Mouse (Mus musculus): ENCODE measurements around the gene Ren1.
"Not testable (repeated sequence)": the region's sequence is repeated elsewhere in the genome, so short reads cannot be mapped to it uniquely, and the experiment has no call there.

Gene Ren1

DNA sequence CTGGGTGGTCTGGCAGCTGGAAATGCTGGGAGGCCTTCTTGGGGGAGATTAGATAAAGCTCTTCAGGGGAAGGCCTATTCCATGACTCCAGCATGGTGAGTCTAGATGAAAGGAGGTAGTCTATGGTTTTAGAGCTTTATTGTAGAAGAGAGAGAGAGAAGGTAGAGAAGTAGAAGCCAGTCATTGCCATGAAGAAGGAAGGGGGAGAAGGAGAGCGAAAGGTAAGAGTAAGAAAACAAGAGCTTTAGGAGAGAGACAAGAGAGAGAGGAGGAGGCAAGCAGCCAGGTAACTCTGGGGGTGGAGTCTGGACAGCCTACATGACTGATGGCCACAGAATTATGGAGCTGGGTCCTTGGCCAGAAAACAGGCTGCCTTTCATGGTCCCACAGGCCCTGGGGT is at the start of gene Ren1:
TSS of gene Ren1 (plus strand) at position 301 of the 400 bp plus-strand sequence.
- no peak for DNase-seq (ENCODE audit: low read depth)

DNA sequence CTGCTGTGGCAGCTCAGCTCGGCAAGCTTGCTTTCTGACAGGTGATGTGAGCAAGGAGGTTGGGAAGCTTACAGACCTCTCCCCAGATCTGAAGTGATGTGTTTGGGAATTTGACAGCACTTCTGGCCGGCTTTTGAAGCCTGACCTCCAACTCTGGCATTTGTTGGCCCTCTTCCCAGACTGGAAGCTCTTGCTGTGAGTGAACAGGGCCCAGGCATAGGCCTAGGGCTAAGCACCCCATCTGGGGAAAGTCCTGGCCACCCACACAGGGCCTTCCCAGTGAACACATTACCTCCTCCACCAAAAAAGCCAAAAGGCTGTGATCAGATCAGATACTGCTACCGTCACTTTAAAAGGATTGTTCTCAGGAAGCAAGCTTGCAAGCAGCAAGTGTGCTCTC is 47.8 kb upstream of the Ren1 start:
- DNase-seq (ENCODE audit: low read depth) = no peak

DNA sequence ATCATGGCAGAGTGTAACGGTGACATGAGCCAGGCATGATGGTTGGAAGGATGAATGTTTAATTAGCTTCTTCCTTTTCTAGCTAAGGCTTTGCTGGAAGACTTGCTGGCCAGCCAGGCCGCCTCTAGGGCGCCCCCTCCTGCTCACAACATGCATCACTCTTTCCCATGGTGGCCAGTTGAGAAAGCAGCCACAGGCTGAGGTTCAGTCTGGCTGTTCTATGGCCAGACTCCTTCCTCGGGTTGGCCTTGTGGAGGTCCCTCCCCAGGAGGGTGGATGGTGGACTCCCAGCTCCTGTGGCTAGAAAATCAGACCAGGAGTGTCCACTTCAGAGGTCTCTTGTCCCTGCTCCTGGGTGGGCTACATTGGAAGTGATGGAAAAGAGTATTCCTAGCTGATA is 43.5 kb upstream of the Ren1 start:
- DNase-seq (ENCODE audit: low read depth) = peak; percentile 53

DNA sequence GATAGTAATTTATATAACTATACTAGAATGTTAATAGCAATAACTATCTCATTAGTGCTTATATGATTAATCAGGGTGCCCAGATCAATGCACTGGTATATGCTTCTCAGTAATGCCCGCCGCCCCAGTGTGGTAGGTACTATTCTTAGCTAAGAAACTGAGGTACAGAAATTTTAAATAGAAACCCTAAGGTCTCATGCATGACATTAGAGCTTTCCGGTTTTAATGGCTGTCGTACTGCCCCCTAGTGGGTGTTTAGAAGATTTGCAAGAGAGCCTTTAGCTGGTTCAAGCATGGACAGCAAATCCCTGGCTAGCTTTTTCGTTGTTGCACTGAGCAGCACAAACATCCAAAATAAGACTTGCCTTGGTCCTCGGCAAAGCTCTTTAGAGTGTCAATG is 43.0 kb upstream of the Ren1 start:
- DNase-seq (ENCODE audit: low read depth) = peak; percentile 73

DNA sequence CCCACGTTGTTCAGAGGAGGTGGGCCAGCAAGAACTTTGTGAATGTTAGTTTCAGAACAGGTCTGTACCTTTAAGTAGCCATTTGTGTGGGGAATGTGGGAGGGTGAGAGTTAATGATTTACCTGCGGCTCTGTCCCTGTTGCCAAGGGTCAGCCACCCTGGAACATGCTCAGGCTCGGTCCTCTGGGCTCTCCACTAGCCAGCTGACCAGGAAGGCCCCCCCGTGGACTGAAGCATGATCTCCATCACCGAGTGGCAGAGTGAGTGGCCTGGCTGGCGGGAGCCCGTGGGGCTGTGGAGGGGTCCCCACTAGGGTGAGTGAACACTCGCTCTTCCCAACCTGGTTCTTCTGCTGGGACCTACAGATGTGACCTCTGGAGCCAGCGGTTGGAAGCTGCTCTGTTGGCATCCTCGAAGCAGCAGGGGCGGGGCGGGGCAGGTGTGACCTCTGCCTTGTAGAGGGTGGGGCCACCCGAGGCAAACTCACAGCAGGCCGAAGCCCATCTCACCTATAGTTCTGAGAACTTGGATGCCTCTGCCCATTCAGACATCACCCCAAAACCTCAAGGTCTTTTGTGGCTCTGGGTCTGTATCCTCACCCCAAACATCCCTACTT is 40.5 kb upstream of the Ren1 start, which contains the start of gene Golt1a:
TSS of gene Golt1a (plus strand) at position 149 of the 616 bp plus-strand sequence.
- DNase-seq (ENCODE audit: low read depth) = no peak

DNA sequence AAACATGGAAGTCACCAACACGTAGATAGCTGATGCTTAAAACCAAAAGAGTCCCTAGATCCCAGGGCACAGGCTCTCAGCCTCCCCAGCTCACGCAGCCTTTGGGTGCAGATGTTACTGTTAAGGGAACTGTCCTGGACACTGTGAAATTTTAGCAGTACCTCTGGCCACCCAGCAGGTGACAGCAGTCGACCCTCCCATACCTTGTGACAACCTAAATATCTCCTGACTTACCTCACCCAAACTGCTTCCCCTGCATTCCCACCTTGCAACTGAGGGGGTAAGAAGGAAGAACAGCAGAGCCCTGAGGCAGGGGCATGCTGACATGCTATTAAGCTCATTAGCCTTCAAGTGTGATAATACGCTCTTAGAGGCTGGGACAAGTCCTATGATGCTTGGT is 39.1 kb upstream of the Ren1 start:
- DNase-seq (ENCODE audit: low read depth) = no peak

DNA sequence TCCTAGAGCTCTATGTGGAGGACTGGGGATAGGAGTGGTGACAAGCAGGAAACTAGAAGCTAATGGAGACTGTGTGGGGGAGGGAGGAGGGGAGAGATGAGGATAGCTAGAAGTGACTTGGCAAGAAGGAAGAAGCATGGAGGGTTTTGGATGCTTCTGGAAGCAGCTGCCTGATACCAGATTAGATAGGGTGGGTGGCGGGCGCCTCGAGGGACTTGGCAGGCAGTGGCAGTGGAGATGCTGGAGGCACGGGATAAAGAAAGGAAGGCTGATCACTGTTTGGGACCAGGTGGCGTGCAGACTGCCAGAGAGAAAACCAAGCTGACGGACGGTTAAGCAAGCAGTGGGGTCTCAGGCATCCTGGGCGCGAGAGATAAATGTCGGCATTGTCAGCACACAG is 38.4 kb upstream of the Ren1 start:
- DNase-seq (ENCODE audit: low read depth) = no peak

DNA sequence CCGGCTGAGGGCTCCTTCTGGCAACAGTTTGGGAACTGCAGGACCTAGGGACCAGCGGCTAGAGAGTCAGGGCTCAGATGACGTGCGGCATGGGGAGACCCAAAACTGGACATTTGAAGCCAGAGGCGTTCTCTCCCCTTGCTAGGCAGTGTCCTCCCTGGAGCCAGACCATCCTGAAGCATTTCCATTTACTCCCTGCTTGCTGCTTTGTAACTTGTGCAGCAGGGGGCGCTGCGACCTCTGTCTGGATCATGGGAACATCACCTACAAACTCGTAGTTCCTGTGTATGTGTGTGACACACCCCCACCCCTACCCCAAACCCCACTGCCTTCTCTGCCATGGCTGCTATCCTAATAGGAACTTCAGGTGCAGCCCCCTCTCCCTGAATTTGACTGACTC is 35.9 kb upstream of the Ren1 start:
- DNase-seq (ENCODE audit: low read depth) = peak; percentile 57

DNA sequence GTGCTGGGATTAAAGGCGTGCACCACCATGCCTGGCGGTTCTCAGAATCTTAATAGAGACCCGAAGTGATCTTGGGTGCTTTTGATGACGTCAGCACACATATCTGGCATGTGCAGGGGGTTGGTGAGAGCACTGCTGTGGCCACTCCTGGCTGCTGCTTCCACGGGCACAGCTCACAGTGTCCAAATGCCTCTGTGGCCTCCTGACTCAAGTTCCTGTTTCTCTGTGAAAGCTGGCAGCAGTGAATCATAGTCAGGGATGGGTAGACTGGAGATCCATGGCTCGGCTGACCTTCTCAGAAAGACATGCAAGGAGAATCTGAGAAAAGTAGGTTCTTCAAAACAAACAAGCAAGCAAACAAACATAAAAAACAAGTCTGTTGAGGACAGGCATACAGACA is 34.5 kb upstream of the Ren1 start:
- DNase-seq (ENCODE audit: low read depth) = no peak

DNA sequence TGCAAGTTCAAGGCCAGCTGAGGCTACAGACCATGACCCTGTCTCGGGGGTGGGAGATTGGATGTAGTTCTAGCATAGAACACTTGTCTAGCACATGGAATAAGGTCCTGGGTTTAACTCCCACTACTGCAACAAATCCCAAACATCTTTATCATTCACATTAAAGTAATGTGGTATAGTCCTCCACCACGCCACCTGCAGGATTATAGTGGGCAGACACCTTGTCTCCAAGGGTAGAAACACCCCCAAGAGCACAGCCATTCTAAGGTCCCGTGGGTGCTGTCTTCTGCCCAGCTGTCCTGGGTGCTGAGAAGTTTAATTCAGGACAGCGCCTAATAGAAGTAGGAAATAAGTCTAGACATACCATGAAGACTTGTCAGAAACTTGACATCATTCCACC is 33.7 kb upstream of the Ren1 start:
- no peak for DNase-seq (ENCODE audit: low read depth)

DNA sequence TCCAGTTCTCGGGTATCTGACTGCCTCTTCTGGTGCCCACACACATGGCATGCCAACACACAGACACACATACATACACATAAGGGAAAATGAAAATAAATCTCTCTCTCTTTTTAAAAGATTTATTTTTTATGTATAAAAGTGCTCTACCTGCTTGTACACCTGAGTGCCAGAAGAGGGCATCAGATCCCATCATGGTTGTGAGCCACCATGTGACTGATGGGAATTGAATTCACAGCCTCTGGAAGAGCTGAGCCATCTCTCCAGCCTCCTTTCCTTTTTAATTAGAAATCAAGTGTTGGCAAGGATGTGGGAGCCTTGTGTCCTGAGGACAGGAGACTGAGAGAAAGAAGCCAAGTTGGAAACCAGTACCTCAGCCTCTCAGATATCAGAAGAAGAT is 33.2 kb upstream of the Ren1 start:
- DNase-seq (ENCODE audit: low read depth) = no peak

DNA sequence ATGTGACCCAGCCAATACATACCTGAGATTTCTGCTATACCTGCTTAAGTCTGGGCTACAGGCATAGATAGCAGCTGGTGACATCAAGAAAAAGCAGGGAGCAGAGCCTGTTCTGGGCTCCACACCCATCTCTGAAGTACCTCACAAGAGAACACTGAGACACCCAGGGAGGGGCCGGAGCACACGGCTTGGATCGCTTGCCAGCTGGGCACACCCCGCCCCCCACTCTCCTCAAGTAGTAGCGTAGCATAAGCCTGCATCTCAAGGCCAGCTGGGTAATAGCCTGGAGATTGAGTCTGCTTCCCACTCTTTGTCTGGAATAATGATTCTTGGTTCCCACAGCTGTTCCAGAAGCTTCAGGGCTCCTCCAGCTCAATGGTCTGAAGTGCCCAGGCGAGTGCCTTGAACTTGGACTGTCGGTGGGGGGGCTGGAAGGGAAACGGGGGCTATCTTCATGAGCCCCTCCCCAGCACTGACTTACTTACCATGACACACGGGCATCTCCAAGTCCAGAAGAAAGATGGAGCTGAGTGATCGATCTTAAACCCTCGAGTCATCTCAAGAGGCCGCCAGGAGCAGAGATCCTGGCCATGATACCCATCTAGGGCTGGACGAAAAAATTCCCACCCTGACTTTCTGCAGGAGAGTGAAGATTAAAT is 28.9 kb upstream of the Ren1 start, which contains the start of gene Kiss1:
TSS of gene Kiss1 (plus strand) at position 609 of the 659 bp plus-strand sequence.
- no peak for DNase-seq (ENCODE audit: low read depth)

DNA sequence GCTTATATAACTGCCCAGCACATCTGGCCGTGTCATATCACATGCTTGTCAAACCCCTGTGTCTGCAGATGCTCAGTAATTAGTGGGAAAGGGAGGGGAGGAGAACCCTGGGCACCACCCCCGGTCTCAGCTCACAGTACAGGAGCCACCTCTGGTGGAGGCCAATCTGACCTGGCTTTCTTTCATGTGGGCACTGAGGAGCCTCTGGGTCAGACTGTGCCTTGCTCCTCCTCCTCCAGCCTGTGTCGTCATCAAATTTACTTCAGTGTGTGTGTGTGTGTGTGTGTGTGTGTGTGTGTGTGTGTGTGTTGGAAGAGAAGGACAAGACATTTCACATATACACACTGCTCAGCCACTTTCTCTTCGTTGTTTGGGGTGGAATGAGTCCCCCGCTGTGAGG is 27.0 kb upstream of the Ren1 start:
- DNase-seq (ENCODE audit: low read depth) = no peak

DNA sequence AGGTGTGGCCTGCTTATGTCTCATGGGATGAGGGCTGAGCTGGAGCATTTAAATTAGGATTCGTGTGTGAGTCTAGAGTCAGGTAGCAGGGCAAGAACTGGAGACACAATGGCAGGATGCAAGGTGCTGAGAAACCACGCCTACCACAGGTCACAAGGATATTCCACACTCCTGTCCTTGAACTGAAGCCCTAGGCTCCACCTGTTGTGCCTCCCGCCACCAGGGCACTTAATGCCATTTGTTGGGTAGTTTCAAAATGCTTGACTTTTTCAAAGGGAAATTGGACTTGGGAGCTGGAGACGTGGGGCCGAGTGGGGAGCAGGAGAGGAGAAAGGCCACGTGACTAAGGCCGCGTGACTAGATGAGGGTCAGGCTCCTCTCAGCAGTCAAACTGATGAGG is 24.4 kb upstream of the Ren1 start:
- DNase-seq (ENCODE audit: low read depth) = no peak

DNA sequence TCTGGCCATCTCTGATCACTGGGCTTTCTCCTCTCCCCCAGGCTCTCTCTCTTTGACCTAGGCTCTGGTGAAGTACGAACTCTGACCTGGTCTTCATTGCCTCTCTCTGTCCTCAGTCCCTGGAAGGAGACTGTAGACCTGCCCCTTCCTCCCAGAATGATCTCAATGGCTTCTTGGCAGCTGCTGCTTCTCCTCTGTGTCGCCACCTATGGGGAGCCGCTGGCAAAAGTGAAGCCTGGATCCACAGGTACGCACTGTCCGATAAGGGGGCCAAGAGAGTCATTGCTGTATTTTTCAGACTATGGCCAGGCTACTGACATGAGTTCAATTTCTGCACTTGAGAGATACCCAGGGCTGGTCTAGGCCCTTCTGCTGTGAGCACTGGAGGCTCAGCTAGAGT is 23.2 kb upstream of the Ren1 start:
- DNase-seq (ENCODE audit: low read depth) = no peak

DNA sequence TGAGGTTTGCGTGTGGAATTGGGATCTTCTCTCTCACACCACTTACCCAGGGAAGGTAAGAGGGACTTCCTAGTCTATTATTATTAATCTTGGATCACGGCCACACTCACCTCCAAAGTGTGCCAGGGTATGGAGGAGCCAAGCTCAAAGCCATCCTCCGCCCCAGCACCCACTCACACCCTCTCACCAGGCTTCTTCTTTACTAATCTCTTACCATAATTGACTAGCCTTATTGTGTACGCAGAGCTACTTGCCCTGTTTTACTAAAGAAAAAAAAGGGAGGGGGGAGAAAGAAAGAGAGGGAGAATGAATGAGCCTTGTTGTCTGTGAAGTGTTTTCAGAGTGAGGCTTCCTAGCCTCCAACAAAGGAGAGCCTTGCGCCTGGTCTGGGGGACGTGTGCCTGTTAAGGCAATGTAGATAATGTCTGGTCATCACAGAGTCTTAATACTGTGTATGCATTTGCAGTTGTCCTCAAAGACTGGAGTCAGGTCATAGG is 22.0 kb upstream of the Ren1 start:
- DNase-seq (ENCODE audit: low read depth) = no peak

DNA sequence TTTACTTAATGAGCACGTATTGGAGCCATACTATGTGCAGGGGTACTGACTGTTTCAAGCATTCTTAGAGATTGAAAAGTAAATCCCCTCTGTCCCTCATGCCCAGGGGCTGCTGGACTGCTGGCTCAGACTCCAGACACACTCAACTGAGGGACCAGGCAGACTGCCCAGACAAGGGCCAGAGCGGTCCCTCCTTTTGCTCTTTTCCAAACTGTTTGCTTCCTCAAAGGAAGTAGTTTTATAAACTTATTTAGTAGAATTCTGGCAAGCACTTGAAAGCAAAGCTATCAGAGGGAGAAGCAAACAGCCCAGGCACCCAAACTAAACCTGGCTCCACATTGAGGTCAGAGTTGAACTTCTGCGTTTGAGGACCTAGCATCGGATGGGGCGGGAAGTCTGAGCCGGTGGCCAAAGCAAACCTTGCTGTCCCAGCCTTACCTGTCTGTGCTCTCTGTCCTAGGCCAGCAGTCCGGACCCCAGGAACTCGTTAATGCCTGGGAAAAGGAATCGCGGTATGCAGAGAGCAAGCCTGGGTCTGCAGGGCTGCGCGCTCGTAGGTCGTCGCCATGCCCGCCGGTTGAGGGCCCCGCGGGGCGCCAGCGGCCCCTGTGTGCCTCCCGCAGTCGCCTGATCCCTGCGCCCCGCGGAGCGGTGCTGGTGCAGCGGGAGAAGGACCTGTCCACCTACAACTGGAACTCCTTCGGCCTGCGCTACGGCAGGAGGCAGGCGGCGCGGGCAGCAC is 21.2 kb upstream of the Ren1 start:
- no peak for DNase-seq (ENCODE audit: low read depth)

DNA sequence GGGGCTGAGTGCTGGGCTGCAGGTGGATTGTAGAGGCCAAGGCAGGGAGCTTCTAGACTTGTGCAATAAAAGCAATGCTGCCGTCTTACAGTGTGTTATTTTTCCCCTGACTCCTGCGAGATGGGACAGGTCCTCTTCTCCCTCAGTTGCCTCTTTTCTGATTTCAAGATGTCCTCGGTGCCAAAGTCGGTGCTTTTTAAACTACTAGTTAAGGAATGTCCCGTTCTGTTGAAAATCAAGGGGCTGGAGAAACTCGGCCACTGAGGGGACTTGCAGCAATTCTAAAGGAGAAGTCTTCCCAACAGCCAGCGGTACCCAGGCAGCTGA is 20.7 kb upstream of the Ren1 start:
- DNase-seq (ENCODE audit: low read depth) = no peak

DNA sequence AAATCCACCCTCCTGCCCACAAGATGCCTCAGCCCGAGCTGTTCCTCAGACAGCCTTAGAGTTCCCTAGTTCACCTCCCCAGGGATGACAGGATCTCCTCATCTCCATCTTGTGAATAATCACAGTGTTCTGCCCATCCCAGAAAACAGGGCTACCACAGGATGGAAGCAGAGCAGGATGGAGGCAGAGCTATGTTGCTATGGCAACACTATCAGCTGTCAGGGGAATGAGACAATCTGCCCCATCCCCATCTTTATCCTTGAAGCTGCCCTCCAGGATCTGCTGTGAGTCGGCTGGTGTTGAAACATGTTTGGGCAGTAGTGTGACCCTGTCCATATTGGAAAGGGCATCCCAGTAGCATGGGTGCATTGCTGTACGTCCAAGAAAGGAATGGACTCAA is 19.2 kb upstream of the Ren1 start:
- no peak for DNase-seq (ENCODE audit: low read depth)

DNA sequence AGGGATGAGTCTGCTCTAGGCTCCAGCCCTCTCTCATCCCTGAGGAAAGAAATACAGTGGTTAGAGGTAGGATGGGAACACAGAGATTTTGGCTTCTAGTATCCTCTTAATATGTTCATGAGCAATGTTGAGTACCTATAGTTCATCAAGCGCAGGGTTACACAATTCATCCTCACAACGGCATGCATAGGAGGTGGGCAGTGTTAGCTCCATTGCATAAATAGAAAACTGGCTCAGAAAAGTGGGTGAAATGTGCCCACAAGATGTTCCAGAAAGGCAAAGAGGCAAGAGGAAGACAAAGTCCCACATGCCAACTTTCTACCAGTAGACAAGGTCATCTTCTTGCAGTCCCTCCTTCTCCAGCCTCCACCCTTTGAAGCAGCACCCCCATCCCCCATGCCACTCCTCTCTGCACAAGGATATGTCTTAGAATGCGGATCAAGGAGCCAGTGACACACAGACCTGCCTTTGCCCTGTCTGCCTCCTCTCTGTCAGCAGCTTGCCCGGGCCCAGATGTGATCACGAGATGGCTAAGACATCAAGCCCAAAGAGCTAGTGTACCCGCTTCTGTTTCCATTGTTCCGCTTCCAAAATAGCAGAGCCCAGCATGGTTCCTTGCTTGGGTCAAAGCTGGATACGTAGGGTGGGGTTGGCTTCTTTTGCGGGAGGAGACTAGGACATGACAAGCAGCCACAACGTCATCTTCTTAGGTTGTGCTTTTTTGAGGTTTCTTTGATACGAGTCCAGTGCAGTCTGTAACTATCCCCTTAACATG is 17.5 kb upstream of the Ren1 start:
- no peak for DNase-seq (ENCODE audit: low read depth)

DNA sequence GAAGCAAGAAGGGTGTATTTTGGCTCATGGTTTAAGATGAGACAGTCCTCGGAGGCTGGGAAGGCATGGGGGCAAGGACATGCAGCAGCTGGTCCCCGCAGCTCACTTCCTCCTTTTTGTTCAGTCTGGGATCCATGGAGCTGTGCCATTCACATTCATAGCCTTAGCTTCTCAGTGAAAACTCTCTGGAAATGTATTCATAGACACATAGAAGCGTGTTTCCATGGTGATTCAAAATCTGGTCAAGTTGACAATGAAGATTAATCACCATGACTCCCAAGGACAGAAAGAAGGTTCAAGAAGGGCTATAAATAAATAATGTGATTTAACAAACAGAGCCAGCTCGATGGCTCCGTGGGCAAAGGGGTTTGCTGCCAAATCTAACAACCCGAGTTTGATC is 16.4 kb upstream of the Ren1 start:
- no peak for DNase-seq (ENCODE audit: low read depth)

DNA sequence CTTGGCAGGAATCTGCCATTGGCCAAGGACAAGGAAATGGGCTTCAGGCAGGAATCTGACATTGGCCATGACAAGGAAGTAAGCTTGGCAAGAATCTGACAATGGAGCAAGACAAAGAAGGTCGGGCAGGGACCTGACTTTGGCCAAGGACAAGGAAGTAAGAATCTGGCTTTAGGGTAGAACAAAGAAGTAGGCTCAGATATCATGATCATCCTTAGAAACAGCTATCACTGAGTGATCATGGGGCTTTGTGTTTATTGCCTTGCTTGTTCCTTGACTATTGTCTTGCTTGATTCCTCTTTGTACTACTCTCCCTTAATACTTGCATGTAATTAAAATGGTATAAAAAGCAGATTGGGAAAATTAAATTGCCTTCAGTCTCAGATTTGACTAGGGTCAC is 9.9 kb upstream of the Ren1 start:
- not testable (repeated sequence) for DNase-seq (ENCODE audit: low read depth)

DNA sequence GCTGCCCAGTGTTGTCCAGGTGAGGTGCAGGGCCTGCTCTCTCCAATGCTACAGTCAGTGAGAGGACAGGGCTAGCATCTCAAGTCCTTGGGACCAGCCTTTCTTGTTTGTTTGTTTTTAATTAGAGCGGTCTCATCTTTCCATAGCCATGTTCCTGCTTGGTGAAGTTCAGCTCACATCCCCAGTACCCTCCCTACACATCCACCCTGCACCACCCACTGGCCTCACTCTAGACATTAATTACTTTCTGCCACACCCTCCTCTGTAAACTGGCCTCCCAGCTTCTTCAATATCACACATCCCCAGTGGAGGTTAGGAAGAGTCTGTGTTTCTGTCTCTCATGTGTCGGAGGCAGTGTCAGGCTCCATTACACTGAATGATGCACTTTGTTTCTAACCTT is 6.0 kb upstream of the Ren1 start:
- DNase-seq (ENCODE audit: low read depth) = no peak

Measured in induced T-regulatory cell, adult 2 months (primary cell).